Mouse (Mus musculus) cerebellum, adult 11 months (tissue): ENCODE measurements around the gene Podxl2.

Experiments used
- DNase-seq: peaks from one replicate; pipeline ENCODE4 v3.0.0; 2022

Gene Podxl2

GRCm38 (mm10) chr6:88826965-88827364 lies 47.9 kb downstream of the Podxl2 start:
- DNase-seq: no peak

GRCm38 (mm10) chr6:88826545-88826944 lies 48.3 kb downstream of the Podxl2 start:
- no peak for DNase-seq

GRCm38 (mm10) chr6:88826088-88826487 lies 48.8 kb downstream of the Podxl2 start:
- DNase-seq: no peak

- DNase-seq: no peak
These were observed 50.7 kb downstream of the Podxl2 start for GRCm38 (mm10) chr6:88824183-88824582.

GRCm38 (mm10) chr6:88821901-88822300 lies 52.9 kb downstream of the Podxl2 start:
- DNase-seq: peak; percentile 86

- no peak for DNase-seq
These were observed 53.5 kb downstream of the Podxl2 start for GRCm38 (mm10) chr6:88821294-88821693.

- no peak for DNase-seq
These were observed 54.0 kb downstream of the Podxl2 start for GRCm38 (mm10) chr6:88820853-88821252.

- DNase-seq: no peak
These were observed 57.9 kb downstream of the Podxl2 start for GRCm38 (mm10) chr6:88816913-88817312.

GRCm38 (mm10) chr6:88815489-88815888 lies 59.4 kb downstream of the Podxl2 start:
- no peak for DNase-seq

GRCm38 (mm10) chr6:88815036-88815435 lies 59.8 kb downstream of the Podxl2 start:
- DNase-seq: no peak

GRCm38 (mm10) chr6:88813832-88814231 lies 61.0 kb downstream of the Podxl2 start:
- DNase-seq: no peak

- DNase-seq: no peak
These were observed 62.0 kb downstream of the Podxl2 start for GRCm38 (mm10) chr6:88812886-88813285.

- no peak for DNase-seq
These were observed 62.9 kb downstream of the Podxl2 start for GRCm38 (mm10) chr6:88811880-88812400.

GRCm38 (mm10) chr6:88811396-88811795 lies 63.4 kb downstream of the Podxl2 start:
- DNase-seq: no peak

- no peak for DNase-seq
These were observed 64.6 kb downstream of the Podxl2 start for GRCm38 (mm10) chr6:88810291-88810690.

GRCm38 (mm10) chr6:88809091-88810037 lies 65.5 kb downstream of the Podxl2 start:
- no peak for DNase-seq

- DNase-seq: no peak
These were observed 69.8 kb downstream of the Podxl2 start for GRCm38 (mm10) chr6:88804966-88805577.

- DNase-seq: no peak
These were observed 70.7 kb downstream of the Podxl2 start for GRCm38 (mm10) chr6:88803957-88804695.

GRCm38 (mm10) chr6:88803051-88803450 lies 71.8 kb downstream of the Podxl2 start:
- DNase-seq: no peak

- peak; percentile 92 for DNase-seq
These were observed 74.1 kb downstream of the Podxl2 start for GRCm38 (mm10) chr6:88800735-88801134.

GRCm38 (mm10) chr6:88800191-88800590 lies 74.7 kb downstream of the Podxl2 start:
- no peak for DNase-seq

- no peak for DNase-seq
These were observed 80.3 kb downstream of the Podxl2 start for GRCm38 (mm10) chr6:88794561-88794971.

GRCm38 (mm10) chr6:88793872-88794271 lies 81.0 kb downstream of the Podxl2 start:
- no peak for DNase-seq
